17 mouse cellular contexts compared by ENCODE assay signal in genomic region chr4:140842909-140843308, GRCm38 (mm10). TPM values are rescaled to one million over a fixed set of nuclear protein-coding genes. Genes with fewer than 3 reads are reported as not detected.
DNase-seq lines count a peak whose midpoint lies in the region; ATAC-seq lines count a peak whose summit lies in the region.
"Had no signal": no experiment of that assay in that cellular context is flagged by ENCODE, and none has a peak within 500 bp of the region (broad histone marks: within the 10 kb centered on the region; RNA-seq: fewer than 3 reads in every experiment).

No protein-coding gene starts in this region.

- no peak for ATAC-seq in erythroblast, adult 5-6 weeks (replicated peaks; ENCODE audit: low FRiP score, poor library complexity, severe bottlenecking)
- ATAC-seq in megakaryocyte-erythroid progenitor cell, adult 5-6 weeks (replicated peaks; ENCODE audit: low FRiP score, low TSS enrichment, poor library complexity, severe bottlenecking), result no peak
- ATAC-seq: CD4-positive, CD25-positive, alpha-beta regulatory T cell, adult 4 months; forebrain, embryonic 14.5 days; forebrain, embryonic 16.5 days had no signal

- DNase-seq in 3134 (ENCODE audit: extremely low read depth, insufficient read length, low spot score) (peak; percentile 59), 416B (ENCODE audit: low read depth) (peak; percentile 53), NIH3T3 (ENCODE audit: low read depth) (peak; percentile 5)
- DNase-seq: adrenal gland, adult 2 months; adrenal gland, postnatal 10 days; adrenal gland, postnatal 25 days; cerebellum, adult 11-12 months; cerebellum, adult 2 months; cerebellum, adult 9-10 months; cerebellum, postnatal 10 days; cerebellum, postnatal 25 days had no signal

RNA-seq across cellular contexts. Expression of gene Padi1, which starts 2.7 kb away (rescaled TPM):
- not detected in 2 replicates for total RNA-seq in erythroblast, adult 5-6 weeks (2015; ENCODE audit: low replicate concordance)
- total RNA-seq in erythroblast, adult 5-6 weeks (2017; ENCODE audit: low replicate concordance), result not detected in 2 replicates
- total RNA-seq in megakaryocyte-erythroid progenitor cell, adult 5-6 weeks (2014; fragmentation: Nextera tagmentation), result 0.79 TPM in 1 of 2 replicates, not detected in the other
- total RNA-seq in megakaryocyte-erythroid progenitor cell, adult 5-6 weeks (2017), result 0.33 TPM in 1 of 2 replicates, not detected in the other
- total RNA-seq: adrenal gland, adult 2 months; adrenal gland, postnatal 10 days; adrenal gland, postnatal 25 days; adrenal gland, postnatal 4 days had no signal

RNA-seq across cellular contexts. Expression of gene Padi3, which starts 32.5 kb away (rescaled TPM):
- total RNA-seq in erythroblast, adult 5-6 weeks (2015; ENCODE audit: low replicate concordance), result not detected in 2 replicates
- total RNA-seq in erythroblast, adult 5-6 weeks (2017; ENCODE audit: low replicate concordance), result not detected in 2 replicates
- total RNA-seq in megakaryocyte-erythroid progenitor cell, adult 5-6 weeks (2014; fragmentation: Nextera tagmentation), result 1.7 and 3.4 TPM in 2 replicates
- 0.88 and 2.1 TPM in 2 replicates for total RNA-seq in megakaryocyte-erythroid progenitor cell, adult 5-6 weeks (2017)
- total RNA-seq: adrenal gland, adult 2 months; adrenal gland, postnatal 25 days; adrenal gland, postnatal 4 days had no signal

Comparison
In these comparisons a context has a peak if more than half of its experiments do, and no peak if none do; other contexts are left out.
1. DNase-seq: peak in every context shown above with its lines; median percentile 59 in 3134; 53 in 416B; 5 in NIH3T3.